Mouse (Mus musculus) myocyte (in vitro differentiated cells): ENCODE measurements around the gene Cdkn2aipnl. TPM values are rescaled to one million over a fixed set of nuclear protein-coding genes. Genes with fewer than 3 reads are reported as not detected.

ENCODE experiments used
- H3K27me3 ChIP-seq: one replicate; pipeline ENCODE4 v1.6.1; 2011; ENCODE audit not compliant: control insufficient read depth, insufficient read depth, insufficient read length
- H3K36me3 ChIP-seq: one replicate; pipeline ENCODE4 v1.6.1; 2011; ENCODE audit not compliant: control insufficient read depth, insufficient read depth
- H3K4me2 ChIP-seq: one replicate; pipeline ENCODE4 v1.6.1; 2011; ENCODE audit warnings: low read depth, control low read depth
- H3K4me3 ChIP-seq: one replicate; pipeline ENCODE4 v1.5.1; 2011; ENCODE audit warnings: mild to moderate bottlenecking, control low read depth, moderate library complexity
- H3K79me2 ChIP-seq: one replicate; pipeline ENCODE4 v1.6.1; 2011; ENCODE audit not compliant: control insufficient read depth, insufficient read depth
- H3ac ChIP-seq: one replicate; pipeline ENCODE4 v1.6.1; 2011; ENCODE audit not compliant: control insufficient read depth, insufficient read length
- CEBPB ChIP-seq: IDR thresholded peaks from 2 replicates; pipeline ENCODE4 v1.6.1; 2011; ENCODE audit warnings: mild to moderate bottlenecking, moderate library complexity; ENCODE audit not compliant: poor library complexity, insufficient read depth, severe bottlenecking
- E2F4 ChIP-seq: IDR thresholded peaks from one replicate; pipeline ENCODE4 v1.6.1; 2011; ENCODE audit warnings: mild to moderate bottlenecking, control low read depth, moderate library complexity; ENCODE audit not compliant: insufficient read depth
- MAX ChIP-seq: IDR thresholded peaks from one replicate; pipeline ENCODE4 v1.6.1; 2011; ENCODE audit warnings: low read depth, mild to moderate bottlenecking, control low read depth
- MYOD1 ChIP-seq, 3 experiments: IDR thresholded peaks; one replicate each; pipeline ENCODE4 v1.6.1; 2011; ENCODE audit warnings: control low read depth in 2 of 3, low read depth in 2 of 3, mild to moderate bottlenecking in 2 of 3, moderate library complexity in 1 of 3; ENCODE audit not compliant: insufficient read length in 2 of 3, control insufficient read depth in 1 of 3
- MYOG ChIP-seq, 3 experiments: IDR thresholded peaks; one replicate each; pipeline ENCODE4 v1.6.1; 2011; ENCODE audit warnings: control low read depth in 2 of 3, low read depth in 2 of 3, mild to moderate bottlenecking in 2 of 3; ENCODE audit not compliant: insufficient read length in 2 of 3, control insufficient read depth in 1 of 3, insufficient read depth in 1 of 3
- POLR2A ChIP-seq: IDR thresholded peaks from one replicate; pipeline ENCODE4 v1.6.1; 2011; ENCODE audit warnings: low read depth, mild to moderate bottlenecking, control low read depth, moderate library complexity; ENCODE audit not compliant: insufficient read length
- POLR2AphosphoS2 ChIP-seq: IDR thresholded peaks from one replicate; pipeline ENCODE4 v1.6.1; 2011; ENCODE audit warnings: low read depth, control low read depth; ENCODE audit not compliant: insufficient read length
- REST ChIP-seq: IDR thresholded peaks from one replicate; pipeline ENCODE4 v1.6.1; 2011; ENCODE audit warnings: mild to moderate bottlenecking, control low read depth, moderate library complexity; ENCODE audit not compliant: insufficient read depth, insufficient read length
- SRF ChIP-seq: IDR thresholded peaks from one replicate; pipeline ENCODE4 v1.6.1; 2011; ENCODE audit warnings: low read depth; ENCODE audit not compliant: control insufficient read depth, insufficient read length
- TCF12 ChIP-seq: IDR thresholded peaks from one replicate; pipeline ENCODE4 v1.6.1; 2011; ENCODE audit warnings: mild to moderate bottlenecking, control low read depth; ENCODE audit not compliant: poor library complexity, insufficient read depth, severe bottlenecking
- TCF3 ChIP-seq: IDR thresholded peaks from one replicate; pipeline ENCODE4 v1.6.1; 2011; ENCODE audit warnings: low read depth, control low read depth; ENCODE audit not compliant: insufficient read length
- USF1 ChIP-seq: IDR thresholded peaks from one replicate; pipeline ENCODE4 v1.6.1; 2011; ENCODE audit warnings: low read depth, mild to moderate bottlenecking, control low read depth, moderate library complexity
- polyA plus RNA-seq: library from polyadenylated mRNA; unstranded; fragments of >200 nt; fragmentation: generic; extraction: Trizol; gene quantifications from one replicate; pipeline ENCODE4 v1.2.1, GENCODE M21; 2012; ENCODE audit warnings: missing spikeins

The Cdkn2aipnl gene
- polyA plus RNA-seq, 1 experiment, result 31.8 TPM

- Histone ChIP-seq H3K4me2 (no peak overlapping the region), H3K4me3 (no peak overlapping the region)
- no peak for TF ChIP-seq TCF12
- no peak for TF ChIP-seq MAX
- TF ChIP-seq E2F4, result no peak
Measured at GRCm38 (mm10) chr11:51956112-51956511, 11.3 kb upstream of the Cdkn2aipnl start.

GRCm38 (mm10) chr11:51957760-51958159 is 9.7 kb upstream of the Cdkn2aipnl start:
- Histone ChIP-seq H3ac (no peak overlapping the region), H3K4me3 (no peak overlapping the region), H3K27me3 (no peaks in the 10 kb centered on the region), H3K4me2 (no peak overlapping the region), H3K36me3 (no peaks in the 10 kb centered on the region), H3K79me2 (no peaks in the 10 kb centered on the region)
- no peak for TF ChIP-seq USF1
- no peak for TF ChIP-seq MAX
- TF ChIP-seq TCF3, result no peak
- TF ChIP-seq POLR2A, result no peak
- TF ChIP-seq E2F4, result no peak
- no peak for TF ChIP-seq CEBPB
- no peak for TF ChIP-seq POLR2AphosphoS2
- TF ChIP-seq SRF, result no peak
- TF ChIP-seq MYOD1 (IDR thresholded peaks at IDR 0.05; ENCODE audit: control insufficient read depth in 1 of 3, insufficient read length in 2 of 3, low read depth in 2 of 3), result no peak
- no peak for TF ChIP-seq MYOG (IDR thresholded peaks at IDR 0.05; ENCODE audit: control insufficient read depth in 1 of 3, insufficient read depth in 1 of 3, insufficient read length in 2 of 3, low read depth in 2 of 3)
- no peak for TF ChIP-seq REST
- TF ChIP-seq TCF12, result no peak

More at GRCm38 (mm10) chr11:51956112-51956511, 11.3 kb upstream of the Cdkn2aipnl start:
- no peaks in the 10 kb centered on the region for H3K27me3 ChIP-seq
- no peak overlapping the region for H3ac ChIP-seq
- H3K36me3 ChIP-seq, result no peaks in the 10 kb centered on the region
- H3K79me2 ChIP-seq, result no peaks in the 10 kb centered on the region

- Histone ChIP-seq H3K4me2 (no peak overlapping the region), H3K36me3 (no peaks in the 10 kb centered on the region), H3K27me3 (no peaks in the 10 kb centered on the region), H3ac (no peak overlapping the region), H3K4me3 (no peak overlapping the region), H3K79me2 (no peaks in the 10 kb centered on the region)
- no peak for TF ChIP-seq E2F4
Measured at GRCm38 (mm10) chr11:51959511-51959910, 8.0 kb upstream of the Cdkn2aipnl start.

- H3K27me3 ChIP-seq, result no peaks in the 10 kb centered on the region
- H3K4me3 ChIP-seq, result no peak overlapping the region
- TF ChIP-seq TCF3 (no peak), USF1 (no peak), POLR2AphosphoS2 (no peak), MYOG (IDR thresholded peaks at IDR 0.05; ENCODE audit: control insufficient read depth in 1 of 3, insufficient read depth in 1 of 3, insufficient read length in 2 of 3, low read depth in 2 of 3) (no peak), TCF12 (no peak), MAX (no peak)
- no peaks in the 10 kb centered on the region for H3K79me2 ChIP-seq
- no peaks in the 10 kb centered on the region for H3K36me3 ChIP-seq
- no peak overlapping the region for H3K4me2 ChIP-seq
- H3ac ChIP-seq, result no peak overlapping the region
Measured at GRCm38 (mm10) chr11:51960061-51960460, 7.4 kb upstream of the Cdkn2aipnl start.

GRCm38 (mm10) chr11:51960967-51961471 is 6.4 kb upstream of the Cdkn2aipnl start:
- no peak overlapping the region for H3K4me2 ChIP-seq
- no peaks in the 10 kb centered on the region for H3K27me3 ChIP-seq
- H3ac ChIP-seq, result no peak overlapping the region
- H3K79me2 ChIP-seq, result no peaks in the 10 kb centered on the region
- H3K36me3 ChIP-seq, result no peaks in the 10 kb centered on the region
- TF ChIP-seq MYOD1 (IDR thresholded peaks at IDR 0.05; ENCODE audit: control insufficient read depth in 1 of 3, insufficient read length in 2 of 3, low read depth in 2 of 3), result peak in 2 of 3 experiments; percentile 30 to 46
- peak in 1 of 3 experiments; percentile 51 for TF ChIP-seq MYOG (IDR thresholded peaks at IDR 0.05; ENCODE audit: control insufficient read depth in 1 of 3, insufficient read depth in 1 of 3, insufficient read length in 2 of 3, low read depth in 2 of 3)
- TF ChIP-seq POLR2AphosphoS2, result no peak
- H3K4me3 ChIP-seq, result no peak overlapping the region

GRCm38 (mm10) chr11:51961761-51962160 is 5.7 kb upstream of the Cdkn2aipnl start:
- TF ChIP-seq SRF (no peak), MYOD1 (IDR thresholded peaks at IDR 0.05; ENCODE audit: control insufficient read depth in 1 of 3, insufficient read length in 2 of 3, low read depth in 2 of 3) (peak in 2 of 3 experiments; percentile 45 to 78), MYOG (IDR thresholded peaks at IDR 0.05; ENCODE audit: control insufficient read depth in 1 of 3, insufficient read depth in 1 of 3, insufficient read length in 2 of 3, low read depth in 2 of 3) (peak in 2 of 3 experiments; percentile 15 to 54)
- H3K4me2 ChIP-seq, result no peak overlapping the region
- no peak overlapping the region for H3K4me3 ChIP-seq
- H3K36me3 ChIP-seq, result no peaks in the 10 kb centered on the region
- H3K79me2 ChIP-seq, result no peaks in the 10 kb centered on the region
- no peak overlapping the region for H3ac ChIP-seq
- H3K27me3 ChIP-seq, result no peaks in the 10 kb centered on the region
